Mouse (Mus musculus): ENCODE results near the gene Hyal3. TPM values are rescaled to one million over a fixed set of nuclear protein-coding genes. Genes with fewer than 3 reads are reported as not detected.

Gene Hyal3
- polyA plus RNA-seq, 1 experiment from 2014 or later: 1.3 TPM

DNA sequence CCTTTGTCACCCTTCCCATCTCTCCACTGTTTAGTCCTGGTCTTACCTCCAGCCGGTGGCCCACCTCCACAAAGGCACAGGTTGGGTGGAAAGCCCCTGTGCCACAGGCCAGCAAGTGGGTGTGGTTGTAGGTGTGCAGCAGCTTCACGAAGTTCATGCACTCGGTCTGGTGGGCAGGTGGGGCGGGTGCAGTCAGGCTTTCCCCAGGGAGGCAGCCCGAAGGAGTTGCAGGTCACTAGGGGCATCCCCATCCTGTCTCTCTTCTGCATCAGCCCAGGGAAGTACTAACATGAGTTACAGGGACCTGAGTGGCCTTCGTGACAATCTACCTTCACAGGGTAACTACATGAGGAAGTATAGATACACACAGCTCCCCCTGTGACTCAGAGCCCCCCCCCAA is 22.6 kb downstream of the Hyal3 start:
- 64% methylated on average over 6 of the region's 6 CpGs for WGBS
- Histone ChIP-seq H3K4me1 (replicated peaks; ENCODE audit: control insufficient read depth, insufficient read depth) (no peaks in the 10 kb centered on the region), H3K4me3 (ENCODE audit: low read depth, low read length) (no peak overlapping the region), H3K9ac (ENCODE audit: low read length) (no peak overlapping the region), H3K36me3 (ENCODE audit: control insufficient read depth, insufficient read depth, low read length) (no peaks in the 10 kb centered on the region), H3K27ac (replicated peaks) (no peak overlapping the region), H3K27me3 (ENCODE audit: control insufficient read depth, insufficient read depth, low read length) (no peaks in the 10 kb centered on the region), H3K9me3 (ENCODE audit: control insufficient read depth, low read length) (no peaks in the 10 kb centered on the region), H3K4me2 (replicated peaks; ENCODE audit: low read depth) (no peak overlapping the region)
- TF ChIP-seq CTCF (IDR thresholded peaks at IDR 0.05; ENCODE audit: low read depth) (no peak), EP300 (optimal IDR thresholded peaks at IDR 0.05) (no peak)
- DNase-seq (ENCODE audit: low spot score) (no peak), ATAC-seq (ENCODE audit: low FRiP score, low TSS enrichment) (no peak)

DNA sequence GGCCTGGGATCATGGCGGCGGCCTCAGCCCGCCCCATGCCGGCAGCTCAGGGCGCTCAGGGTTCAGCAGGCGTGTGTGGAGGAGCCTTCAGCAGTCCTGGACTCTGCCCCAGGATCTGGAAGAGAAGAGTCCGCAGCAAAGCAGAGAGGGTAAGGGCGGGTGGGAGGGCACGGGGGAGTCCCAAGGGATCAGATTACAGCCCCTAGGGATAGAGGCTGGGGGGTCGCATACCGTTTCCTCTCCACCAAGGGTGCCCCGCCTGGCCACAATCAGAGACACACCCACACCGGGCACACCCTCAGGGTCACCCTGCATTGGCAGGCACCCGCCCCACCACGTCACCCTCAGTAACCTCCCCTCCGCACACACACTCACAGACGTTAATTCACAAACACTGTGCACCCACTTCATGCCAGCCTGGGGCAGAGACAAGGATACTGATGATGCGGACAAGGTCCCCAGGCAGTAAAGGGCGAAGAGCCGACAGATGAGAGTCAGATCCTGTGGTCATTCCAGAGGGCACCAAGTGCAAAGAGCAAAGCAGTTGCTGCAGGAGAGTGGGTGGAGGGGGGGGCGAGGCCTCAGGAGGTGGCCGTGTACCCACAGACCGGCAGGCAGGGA is 24.5 kb downstream of the Hyal3 start:
- H3K9me3 ChIP-seq (ENCODE audit: control insufficient read depth, low read length): no peaks in the 10 kb centered on the region
- TF ChIP-seq EP300 (optimal IDR thresholded peaks at IDR 0.05) (no peak), CTCF (IDR thresholded peaks at IDR 0.05; ENCODE audit: low read depth) (0 out of 2 replicates have a peak, but pooled peaks have one; percentile 2)
- peak overlapping the region; percentile 48; the same call in 1 of the 2 replicates for H3K9ac ChIP-seq (ENCODE audit: low read length)
- H3K4me2 ChIP-seq (replicated peaks; ENCODE audit: low read depth): peak overlapping the region; percentile 46
- peak; percentile 84 for ATAC-seq (ENCODE audit: low FRiP score, low TSS enrichment)
- no peaks in the 10 kb centered on the region for H3K27me3 ChIP-seq (ENCODE audit: control insufficient read depth, insufficient read depth, low read length)
- DNase-seq (ENCODE audit: low spot score): peak; percentile 93
- peaks cover 7% of the 10 kb centered on the region; the same call in 1 of the 2 replicates for H3K4me1 ChIP-seq (replicated peaks; ENCODE audit: control insufficient read depth, insufficient read depth)
- H3K27ac ChIP-seq (replicated peaks): peak overlapping the region; percentile 75
- peak overlapping the region; percentile 19 for H3K4me3 ChIP-seq (ENCODE audit: low read depth, low read length)
- 36% methylated on average over 22 of the region's 23 CpGs for WGBS
- no peaks in the 10 kb centered on the region for H3K36me3 ChIP-seq (ENCODE audit: control insufficient read depth, insufficient read depth, low read length)

DNA sequence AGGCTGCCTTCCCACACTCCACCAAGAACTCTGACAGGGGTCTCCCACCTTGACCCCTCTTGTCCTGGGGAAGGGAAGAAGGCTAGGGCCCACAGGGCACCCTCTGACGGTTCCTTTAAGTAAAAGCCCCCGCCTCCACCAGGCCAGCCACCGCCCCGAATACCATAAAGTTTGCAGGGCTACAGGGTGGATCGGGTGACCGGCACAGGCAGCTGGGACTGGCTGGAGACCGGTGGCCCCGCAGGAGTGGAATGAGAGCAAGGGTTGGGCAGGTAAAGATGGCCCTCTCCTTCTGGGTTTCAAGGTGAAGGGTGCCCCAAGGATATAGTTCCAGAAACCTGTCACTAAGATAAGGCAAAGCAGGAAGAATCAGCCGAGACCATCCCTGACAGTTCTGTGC is 26.0 kb downstream of the Hyal3 start:
- peak overlapping the region; percentile 31; the same call in 1 of the 2 replicates for H3K9ac ChIP-seq (ENCODE audit: low read length)
- DNase-seq (ENCODE audit: low spot score): peak; percentile 70
- ATAC-seq (ENCODE audit: low FRiP score, low TSS enrichment): 0 out of 2 replicates have a peak, but pooled peaks have one; percentile 27
- peaks cover 10% of the 10 kb centered on the region for H3K4me1 ChIP-seq (replicated peaks; ENCODE audit: control insufficient read depth, insufficient read depth)
- no peaks in the 10 kb centered on the region for H3K9me3 ChIP-seq (ENCODE audit: control insufficient read depth, low read length)
- no peaks in the 10 kb centered on the region for H3K27me3 ChIP-seq (ENCODE audit: control insufficient read depth, insufficient read depth, low read length)
- peak overlapping the region; percentile 61 for H3K27ac ChIP-seq (replicated peaks)
- H3K36me3 ChIP-seq (ENCODE audit: control insufficient read depth, insufficient read depth, low read length): no peaks in the 10 kb centered on the region
- peak overlapping the region; percentile 43 for H3K4me2 ChIP-seq (replicated peaks; ENCODE audit: low read depth)
- H3K4me3 ChIP-seq (ENCODE audit: low read depth, low read length): no peak overlapping the region; the same call in 1 of the 2 replicates
- TF ChIP-seq EP300 (optimal IDR thresholded peaks at IDR 0.05) (no peak), CTCF (IDR thresholded peaks at IDR 0.05; ENCODE audit: low read depth) (no peak)
- WGBS: 24% methylated on average over 9 of the region's 9 CpGs

DNA sequence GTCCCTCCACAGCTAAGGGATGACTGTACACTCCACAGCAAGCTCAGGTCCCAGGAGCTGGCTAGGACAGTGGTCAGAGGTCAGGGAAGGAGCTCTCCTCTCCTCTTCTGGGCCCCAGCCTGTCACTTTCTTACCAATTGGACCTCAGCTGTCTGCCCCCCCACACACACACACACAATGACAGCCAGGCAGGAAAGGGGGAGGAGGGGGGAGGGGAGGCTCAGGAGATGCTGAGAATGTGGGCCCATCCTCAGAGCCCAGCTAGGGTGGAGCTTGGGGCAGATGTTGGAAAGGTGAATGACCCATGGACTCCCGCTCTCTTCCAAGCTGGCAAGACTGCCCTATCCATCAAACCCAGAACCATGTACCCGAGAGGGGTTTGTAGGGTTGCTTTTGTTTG is 26.4 kb downstream of the Hyal3 start:
- TF ChIP-seq CTCF (IDR thresholded peaks at IDR 0.05; ENCODE audit: low read depth) (no peak), EP300 (optimal IDR thresholded peaks at IDR 0.05) (no peak)

DNA sequence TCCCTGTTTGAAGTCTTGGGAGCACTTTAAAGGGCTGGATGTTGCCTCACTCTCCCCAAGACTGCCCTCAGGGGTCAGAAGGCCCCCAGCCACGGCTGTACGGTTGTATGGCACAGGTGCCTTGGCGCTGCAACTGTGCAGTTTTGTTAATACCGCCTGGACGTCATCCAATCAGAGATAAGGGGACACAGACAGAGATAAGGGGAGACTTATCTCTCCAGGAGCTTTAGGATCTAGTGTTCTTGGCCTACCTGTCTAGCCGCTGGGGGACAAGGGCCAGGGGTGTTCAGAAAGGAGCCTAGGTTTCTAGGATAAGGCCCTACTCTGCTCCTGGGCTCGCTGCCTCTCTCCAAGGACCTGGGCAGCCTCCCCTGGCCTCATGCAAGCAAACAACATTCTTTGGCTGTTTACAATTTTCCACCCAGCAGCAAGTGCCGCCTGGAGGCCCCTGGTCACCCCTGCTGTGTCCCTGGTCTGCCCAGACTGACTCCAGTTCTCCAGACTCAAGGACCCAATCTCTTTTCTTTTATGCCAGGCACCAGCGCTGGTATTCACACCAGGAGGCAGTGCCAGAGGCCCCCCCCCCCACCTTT is 27.1 kb downstream of the Hyal3 start:
- WGBS: 51% methylated on average over 9 of the region's 9 CpGs
- Histone ChIP-seq H3K36me3 (ENCODE audit: control insufficient read depth, insufficient read depth, low read length) (no peaks in the 10 kb centered on the region), H3K9ac (ENCODE audit: low read length) (peak overlapping the region; percentile 28), H3K4me3 (ENCODE audit: low read depth, low read length) (no peak overlapping the region), H3K9me3 (ENCODE audit: control insufficient read depth, low read length) (no peaks in the 10 kb centered on the region), H3K4me2 (replicated peaks; ENCODE audit: low read depth) (0 out of 2 replicates have a peak overlapping the region, but pooled peaks have one; percentile 11), H3K4me1 (replicated peaks; ENCODE audit: control insufficient read depth, insufficient read depth) (peaks cover 16% of the 10 kb centered on the region), H3K27ac (replicated peaks) (peak overlapping the region; percentile 53; the same call in 1 of the 2 replicates), H3K27me3 (ENCODE audit: control insufficient read depth, insufficient read depth, low read length) (no peaks in the 10 kb centered on the region)
- no peak for TF ChIP-seq EP300 (optimal IDR thresholded peaks at IDR 0.05)
- no peak for ATAC-seq (ENCODE audit: low FRiP score, low TSS enrichment)
- peak; percentile 55 for DNase-seq (ENCODE audit: low spot score)

More for the DNA sequence above, 26.4 kb downstream of the Hyal3 start:
- ATAC-seq (ENCODE audit: low FRiP score, low TSS enrichment) (no peak), DNase-seq (ENCODE audit: low spot score) (no peak)
- Histone ChIP-seq H3K9me3 (ENCODE audit: control insufficient read depth, low read length) (no peaks in the 10 kb centered on the region), H3K27ac (replicated peaks) (peak overlapping the region; percentile 53; the same call in 1 of the 2 replicates), H3K4me1 (replicated peaks; ENCODE audit: control insufficient read depth, insufficient read depth) (peaks cover 15% of the 10 kb centered on the region), H3K27me3 (ENCODE audit: control insufficient read depth, insufficient read depth, low read length) (no peaks in the 10 kb centered on the region), H3K9ac (ENCODE audit: low read length) (peak overlapping the region; percentile 31; the same call in 1 of the 2 replicates), H3K4me3 (ENCODE audit: low read depth, low read length) (no peak overlapping the region; the same call in 1 of the 2 replicates), H3K36me3 (ENCODE audit: control insufficient read depth, insufficient read depth, low read length) (no peaks in the 10 kb centered on the region), H3K4me2 (replicated peaks; ENCODE audit: low read depth) (peak overlapping the region; percentile 43)
- WGBS: 46% methylated on average over 2 of the region's 2 CpGs

All from stomach, postnatal 0 days (tissue).